Mouse (Mus musculus) embryonic facial prominence, embryonic 10.5 days (tissue): ENCODE measurements around the gene Ppp2r5a. TPM values are rescaled to one million over a fixed set of nuclear protein-coding genes. Genes with fewer than 3 reads are reported as not detected.

Experiments
- DNase-seq: peaks from one replicate; pipeline ENCODE4 v3.0.0-alpha.2; 2017; ENCODE audit warnings: low spot score
- H3K27ac ChIP-seq: fragments of 300-500 bp; sonication (generic); replicated peaks from 2 replicates; pipeline ENCODE4 v1.5.1; 2016; ENCODE audit warnings: mild to moderate bottlenecking
- H3K27me3 ChIP-seq: fragments of 300-500 bp; sonication (generic); replicated peaks from 2 replicates; pipeline ENCODE4 v1.6.1; 2016; ENCODE audit warnings: low read depth, mild to moderate bottlenecking; ENCODE audit not compliant: poor library complexity, severe bottlenecking
- H3K36me3 ChIP-seq: fragments of 300-500 bp; sonication (generic); replicated peaks from 2 replicates; pipeline ENCODE4 v1.6.1; 2016; ENCODE audit warnings: mild to moderate bottlenecking, moderate library complexity
- H3K4me1 ChIP-seq: fragments of 300-500 bp; sonication (generic); 2 replicates; pipeline ENCODE4 v1.6.1; 2016
- H3K4me3 ChIP-seq: fragments of 300-500 bp; sonication (generic); 2 replicates; pipeline ENCODE4 v1.5.1; 2016; ENCODE audit warnings: mild to moderate bottlenecking, moderate library complexity
- H3K9me3 ChIP-seq: fragments of 300-500 bp; sonication (generic); 2 replicates; pipeline ENCODE4 v1.6.1; 2016; ENCODE audit warnings: mild to moderate bottlenecking
- WGBS: fragments of 180-500 bp; shearing (Covaris S2); methylation state at CpG from one replicate; pipeline ENCODE4 v1.1.7; 2016; 5-methylcytosine and 5-hydroxymethylcytosine counted together
- polyA plus RNA-seq: library from polyadenylated mRNA; unstranded; fragments of >200 nt; fragmentation: Nextera tagmentation; extraction: Ambion mirVana; gene quantifications from 2 replicates; pipeline ENCODE4 v1.2.1, GENCODE M21; 2016

The Ppp2r5a gene
- polyA plus RNA-seq, 1 experiment from 2014 or later = 10.5 TPM

GRCm38 (mm10) chr1:191313158-191313557 is 89.9 kb downstream of the Ppp2r5a start:
- peaks cover 6% of the 10 kb centered on the region for H3K36me3 ChIP-seq
- H3K4me1 ChIP-seq = peaks cover 20% of the 10 kb centered on the region
- no peaks in the 10 kb centered on the region for H3K27me3 ChIP-seq
- 80% methylated on average over 6 of the region's 6 CpGs for WGBS
- DNase-seq = no peak
- peak overlapping the region; percentile 71 for H3K4me3 ChIP-seq
- no peaks in the 10 kb centered on the region for H3K9me3 ChIP-seq
- H3K27ac ChIP-seq = 0 out of 2 replicates have a peak overlapping the region, but pooled peaks have one; percentile 86

GRCm38 (mm10) chr1:191312513-191312941 is 90.5 kb downstream of the Ppp2r5a start:
- peaks cover 13% of the 10 kb centered on the region for H3K36me3 ChIP-seq
- no peaks in the 10 kb centered on the region for H3K9me3 ChIP-seq
- H3K4me3 ChIP-seq = peak overlapping the region; percentile 71
- DNase-seq = peak; percentile 85
- peaks cover 14% of the 10 kb centered on the region for H3K4me1 ChIP-seq
- no peaks in the 10 kb centered on the region for H3K27me3 ChIP-seq
- H3K27ac ChIP-seq = peak overlapping the region; percentile 86
- 2% methylated on average over 14 of the region's 14 CpGs for WGBS

GRCm38 (mm10) chr1:191311296-191311898 is 91.7 kb downstream of the Ppp2r5a start:
- whole genome bisulfite sequencing = 69% methylated on average over 4 of the region's 4 CpGs
- Histone ChIP-seq H3K27ac (no peak overlapping the region), H3K4me1 (peaks cover 8% of the 10 kb centered on the region), H3K4me3 (no peak overlapping the region), H3K9me3 (no peaks in the 10 kb centered on the region), H3K27me3 (no peaks in the 10 kb centered on the region), H3K36me3 (peaks cover 19% of the 10 kb centered on the region)
- DNase-seq = no peak

- H3K27me3 ChIP-seq = no peaks in the 10 kb centered on the region
- peaks cover 4% of the 10 kb centered on the region for H3K4me1 ChIP-seq
- no peak overlapping the region for H3K4me3 ChIP-seq
- 79% methylated on average over 9 of the region's 9 CpGs for WGBS
- no peaks in the 10 kb centered on the region for H3K9me3 ChIP-seq
- no peak for DNase-seq
- H3K27ac ChIP-seq = no peak overlapping the region
- peaks cover 22% of the 10 kb centered on the region for H3K36me3 ChIP-seq
Observed at GRCm38 (mm10) chr1:191307766-191308455, 95.2 kb downstream of the Ppp2r5a start.

- no peak overlapping the region for H3K4me3 ChIP-seq
- no peak for DNase-seq
- no peaks in the 10 kb centered on the region for H3K27me3 ChIP-seq
- 86% methylated on average over 9 of the region's 9 CpGs for WGBS
- H3K27ac ChIP-seq = no peak overlapping the region
- H3K4me1 ChIP-seq = peaks cover 7% of the 10 kb centered on the region
- peaks cover 22% of the 10 kb centered on the region for H3K36me3 ChIP-seq
- H3K9me3 ChIP-seq = no peaks in the 10 kb centered on the region
Observed at GRCm38 (mm10) chr1:191306316-191306715, 96.8 kb downstream of the Ppp2r5a start.

GRCm38 (mm10) chr1:191305610-191306009 is 97.5 kb downstream of the Ppp2r5a start:
- no peak overlapping the region for H3K4me3 ChIP-seq
- 66% methylated on average over 7 of the region's 7 CpGs for WGBS
- H3K27ac ChIP-seq = no peak overlapping the region
- H3K27me3 ChIP-seq = no peaks in the 10 kb centered on the region
- peak; percentile 39 for DNase-seq
- H3K36me3 ChIP-seq = peaks cover 22% of the 10 kb centered on the region
- no peaks in the 10 kb centered on the region for H3K9me3 ChIP-seq
- peaks cover 7% of the 10 kb centered on the region for H3K4me1 ChIP-seq

- no peak overlapping the region for H3K4me3 ChIP-seq
- 65% methylated on average over 6 of the region's 6 CpGs for WGBS
- H3K27me3 ChIP-seq = no peaks in the 10 kb centered on the region
- no peaks in the 10 kb centered on the region for H3K9me3 ChIP-seq
- no peak for DNase-seq
- no peak overlapping the region for H3K27ac ChIP-seq
- peaks cover 20% of the 10 kb centered on the region for H3K36me3 ChIP-seq
- peaks cover 11% of the 10 kb centered on the region for H3K4me1 ChIP-seq
Observed at GRCm38 (mm10) chr1:191304216-191304615, 98.9 kb downstream of the Ppp2r5a start.

GRCm38 (mm10) chr1:191303736-191304135 is 99.3 kb downstream of the Ppp2r5a start:
- H3K4me1 ChIP-seq = peaks cover 11% of the 10 kb centered on the region
- 80% methylated on average over 3 of the region's 3 CpGs for WGBS
- no peak for DNase-seq
- no peak overlapping the region for H3K4me3 ChIP-seq
- H3K36me3 ChIP-seq = peaks cover 18% of the 10 kb centered on the region
- no peaks in the 10 kb centered on the region for H3K27me3 ChIP-seq
- H3K27ac ChIP-seq = no peak overlapping the region
- no peaks in the 10 kb centered on the region for H3K9me3 ChIP-seq

Other genes with a start within 250 kb of the Ppp2r5a start
- not detected in 2 replicates for gene Fam71a, start 238.5 kb downstream of the Ppp2r5a start, polyA plus RNA-seq
- gene Atf3, start 185.2 kb downstream of the Ppp2r5a start, polyA plus RNA-seq = 1.5 and 2.1 TPM in 2 replicates
- gene Nenf, start 85.1 kb downstream of the Ppp2r5a start, polyA plus RNA-seq = 42.8 and 48.6 TPM in 2 replicates
- gene Tmem206, start 77.4 kb downstream of the Ppp2r5a start, polyA plus RNA-seq = 25.4 and 26.0 TPM in 2 replicates
- 87.4 and 88.6 TPM in 2 replicates for gene Dtl, start 172.3 kb upstream of the Ppp2r5a start, polyA plus RNA-seq
- gene Ints7, start 172.4 kb upstream of the Ppp2r5a start, polyA plus RNA-seq = 80.2 and 82.2 TPM in 2 replicates